Mouse (Mus musculus): ENCODE measurements at regions not wholly inside any gene's neighbourhood (a gene's known extent, or its start where the extent isn't known, plus 50 kb on each side); places are given as distances from the start of the nearest gene placed in this dataset.
"Not testable (repeated sequence)": the region's sequence is repeated elsewhere in the genome, so short reads cannot be mapped to it uniquely, and the experiment has no call there.

DNA sequence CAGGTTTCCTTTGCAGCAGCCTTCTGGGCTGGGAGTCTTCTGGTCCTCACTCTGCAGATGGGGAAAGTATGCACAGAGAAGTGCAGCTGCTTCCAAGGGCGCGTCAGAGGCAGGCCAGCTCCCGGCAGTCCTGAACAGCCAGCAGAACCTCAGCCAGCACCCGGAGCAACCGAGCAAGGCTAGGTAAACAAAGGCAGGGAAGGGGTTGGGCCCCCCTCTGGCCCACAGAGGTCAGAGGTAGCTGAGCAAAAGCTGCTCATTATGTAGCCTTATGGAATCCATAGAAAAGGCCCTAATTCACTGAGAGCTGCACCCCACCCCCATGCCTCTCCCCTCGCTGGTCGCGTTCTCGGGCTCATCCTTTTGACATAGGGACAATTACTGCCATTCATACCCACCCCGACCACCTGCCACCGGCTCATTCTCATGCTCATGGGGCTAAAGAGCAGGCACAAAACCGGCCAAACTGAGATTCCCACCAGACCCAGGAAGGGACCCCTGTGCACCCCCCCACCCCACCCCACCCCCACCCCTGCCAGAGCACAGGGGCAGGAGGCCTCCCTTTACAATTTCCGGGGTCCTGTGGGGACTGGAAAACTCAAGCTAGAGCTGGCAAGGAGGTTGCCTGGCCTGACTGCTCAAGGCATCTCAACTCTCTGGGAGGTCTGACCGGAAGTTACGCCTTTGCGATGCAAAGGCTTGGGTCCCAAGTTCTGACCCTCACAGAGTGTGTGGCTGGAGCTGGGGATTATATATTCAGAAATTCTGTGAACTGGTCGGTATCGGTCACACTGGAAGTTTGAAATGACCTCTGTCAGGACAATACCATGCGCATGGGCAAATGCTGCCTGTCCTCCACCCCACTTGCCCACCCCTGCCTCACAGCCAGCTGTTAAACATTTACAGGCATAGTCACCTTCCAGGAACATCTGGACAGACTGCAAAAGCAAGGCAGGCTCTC, 59.0 kb upstream of the Fzd7 start:
- H3K4me1 ChIP-seq (replicated peaks): peaks cover 14% of the 10 kb centered on the region; the same call in 1 of the 2 replicates
- 47% methylated on average over 19 of the region's 19 CpGs for WGBS (ENCODE audit: insufficient replicate concordance)
- no peak for DNase-seq
- H3K9me3 ChIP-seq (replicated peaks): no peaks in the 10 kb centered on the region
- no peak overlapping the region for H3K4me3 ChIP-seq (replicated peaks)
- 0 out of 2 replicates have a peak, but pooled peaks have one; percentile 30 for ATAC-seq (ENCODE audit: low read depth)
- no peak overlapping the region for H3K27ac ChIP-seq
- no peaks in the 10 kb centered on the region for H3K36me3 ChIP-seq
- H3K27me3 ChIP-seq: no peaks in the 10 kb centered on the region
- H3K4me2 ChIP-seq: no peak overlapping the region
- no peak overlapping the region for H3K9ac ChIP-seq

DNA sequence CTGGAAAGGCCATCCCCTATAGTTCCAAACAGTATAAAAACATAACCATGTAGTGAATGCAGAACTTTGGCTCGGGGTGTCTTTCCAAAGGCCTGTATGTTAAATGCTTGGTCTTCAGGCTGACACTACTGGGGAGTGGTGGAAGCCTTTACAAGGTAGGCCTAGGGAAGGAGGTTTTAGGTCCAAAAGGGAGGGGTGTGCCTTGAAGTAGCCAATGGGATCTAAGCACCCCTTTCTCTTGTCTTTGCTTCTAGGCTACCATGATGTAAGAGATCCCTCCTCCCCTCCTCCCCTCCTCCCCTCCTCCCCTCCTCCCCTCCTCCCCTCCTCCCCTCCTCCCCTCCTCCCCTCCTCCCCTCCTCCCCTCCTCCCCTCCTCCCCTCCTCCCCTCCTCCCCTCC, 56.5 kb upstream of the Fzd7 start:
- not testable (repeated sequence) for H3K9ac ChIP-seq; H3K4me2 ChIP-seq; H3K9me3 ChIP-seq (replicated peaks); H3K27ac ChIP-seq; ATAC-seq (ENCODE audit: low read depth); H3K27me3 ChIP-seq; H3K4me3 ChIP-seq (replicated peaks); DNase-seq; H3K36me3 ChIP-seq
- WGBS (ENCODE audit: insufficient replicate concordance): 64% methylated on average over 1 of the region's 1 CpGs
- peaks cover 15% of the 10 kb centered on the region; the same call in 1 of the 2 replicates for H3K4me1 ChIP-seq (replicated peaks)

DNA sequence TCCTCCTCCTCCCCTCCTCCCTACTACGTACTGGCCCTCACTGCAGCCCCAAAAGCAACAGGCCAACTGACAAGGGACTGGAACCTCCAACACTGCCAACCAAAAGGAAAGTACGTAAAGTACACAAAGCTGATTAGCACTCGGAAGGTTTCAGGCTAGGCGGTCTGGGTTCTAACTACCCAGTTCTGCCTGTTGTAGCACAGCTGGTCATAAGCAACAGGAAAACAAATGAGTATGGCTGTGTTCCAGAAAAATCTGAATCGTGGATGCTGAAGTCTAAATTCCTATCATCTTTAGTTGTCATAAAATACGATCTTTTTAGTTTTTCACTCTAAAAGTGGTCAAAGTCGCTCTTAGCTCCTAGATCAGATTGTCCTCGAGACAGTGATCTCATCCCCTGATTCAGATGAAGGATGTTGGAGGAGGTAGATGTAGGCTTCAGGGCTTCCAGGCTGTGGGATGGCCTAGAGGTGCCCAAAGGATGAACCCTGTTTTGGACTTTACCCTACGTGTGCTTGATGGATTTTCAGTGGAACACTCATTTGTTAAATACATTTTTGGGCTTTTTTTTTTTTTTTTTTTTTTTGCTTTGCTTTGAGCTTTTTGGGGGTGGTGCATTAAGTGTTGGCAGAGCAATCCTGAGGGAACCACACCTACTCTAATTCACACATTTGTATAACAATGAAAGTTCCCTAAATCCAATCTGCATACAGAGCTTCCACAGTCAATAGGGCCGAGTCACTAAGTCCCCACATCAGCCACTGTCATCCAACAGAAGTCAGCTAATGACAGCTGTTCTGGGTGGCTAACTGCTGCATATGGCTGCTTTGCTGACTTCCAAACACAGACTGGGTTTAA, 55.6 kb upstream of the Fzd7 start:
- Histone ChIP-seq H3K27me3 (no peaks in the 10 kb centered on the region), H3K9me3 (replicated peaks) (no peaks in the 10 kb centered on the region), H3K36me3 (no peaks in the 10 kb centered on the region), H3K4me3 (replicated peaks) (no peak overlapping the region), H3K27ac (no peak overlapping the region), H3K9ac (no peak overlapping the region), H3K4me1 (replicated peaks) (peaks cover 17% of the 10 kb centered on the region; the same call in 1 of the 2 replicates), H3K4me2 (no peak overlapping the region)
- no peak for ATAC-seq (ENCODE audit: low read depth)
- WGBS (ENCODE audit: insufficient replicate concordance): 59% methylated on average over 9 of the region's 10 CpGs
- no peak for DNase-seq

DNA sequence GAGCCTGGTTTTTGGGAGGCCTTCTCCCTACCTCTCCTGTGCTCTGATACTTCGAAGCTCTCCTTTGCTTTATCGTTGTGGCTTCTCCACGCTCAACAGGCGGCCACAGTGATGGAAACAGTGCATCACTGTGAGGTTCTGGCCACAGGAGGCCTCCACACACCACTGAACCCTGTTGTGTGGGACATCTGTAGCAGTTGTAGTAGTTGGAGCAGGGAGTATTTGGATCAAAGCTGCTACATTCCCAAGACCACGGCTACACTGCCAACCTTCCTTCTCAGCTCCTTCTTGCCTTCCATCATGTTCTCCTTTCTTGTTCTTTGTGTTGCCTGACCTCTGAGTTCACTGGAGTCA, 55.0 kb upstream of the Fzd7 start:
- H3K4me2 ChIP-seq: no peak overlapping the region
- no peaks in the 10 kb centered on the region for H3K27me3 ChIP-seq
- no peak for ATAC-seq (ENCODE audit: low read depth)

DNA sequence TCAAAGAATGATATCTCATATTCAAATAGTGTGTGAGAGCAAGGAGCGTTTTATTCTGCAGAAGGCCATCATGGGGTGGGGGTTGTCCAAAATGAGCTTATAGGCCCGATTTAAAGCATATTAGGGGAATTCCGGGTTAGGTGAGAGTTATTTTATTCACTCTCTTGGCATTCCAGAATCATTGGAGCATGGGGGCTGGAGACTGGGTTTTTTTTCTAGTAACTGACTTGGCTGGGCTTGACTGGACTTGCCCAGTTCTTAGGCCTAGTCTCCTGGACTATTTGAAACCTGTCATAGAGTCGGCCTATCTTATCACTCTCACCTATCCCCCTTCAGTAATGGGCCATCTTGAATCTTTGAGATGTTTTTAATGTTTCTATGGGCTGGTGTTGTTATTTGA, 52.9 kb upstream of the Fzd7 start:
- no peak overlapping the region for H3K4me3 ChIP-seq (replicated peaks)
- H3K4me2 ChIP-seq: no peak overlapping the region
- WGBS (ENCODE audit: insufficient replicate concordance): 63% methylated on average over 4 of the region's 4 CpGs
- H3K27ac ChIP-seq: no peak overlapping the region
- H3K9me3 ChIP-seq (replicated peaks): no peaks in the 10 kb centered on the region
- no peak for DNase-seq
- 0 out of 2 replicates have a peak, but pooled peaks cover 7% of the 10 kb centered on the region for H3K4me1 ChIP-seq (replicated peaks)
- no peak for ATAC-seq (ENCODE audit: low read depth)
- no peaks in the 10 kb centered on the region for H3K36me3 ChIP-seq
- no peak overlapping the region for H3K9ac ChIP-seq
- H3K27me3 ChIP-seq: no peaks in the 10 kb centered on the region

More for the DNA sequence above, 55.0 kb upstream of the Fzd7 start:
- Histone ChIP-seq H3K27ac (no peak overlapping the region), H3K4me1 (replicated peaks) (peaks cover 17% of the 10 kb centered on the region; the same call in 1 of the 2 replicates), H3K9me3 (replicated peaks) (no peaks in the 10 kb centered on the region), H3K4me3 (replicated peaks) (no peak overlapping the region), H3K9ac (no peak overlapping the region), H3K36me3 (no peaks in the 10 kb centered on the region)
- no peak for DNase-seq
- 58% methylated on average over 5 of the region's 5 CpGs for WGBS (ENCODE audit: insufficient replicate concordance)

DNA sequence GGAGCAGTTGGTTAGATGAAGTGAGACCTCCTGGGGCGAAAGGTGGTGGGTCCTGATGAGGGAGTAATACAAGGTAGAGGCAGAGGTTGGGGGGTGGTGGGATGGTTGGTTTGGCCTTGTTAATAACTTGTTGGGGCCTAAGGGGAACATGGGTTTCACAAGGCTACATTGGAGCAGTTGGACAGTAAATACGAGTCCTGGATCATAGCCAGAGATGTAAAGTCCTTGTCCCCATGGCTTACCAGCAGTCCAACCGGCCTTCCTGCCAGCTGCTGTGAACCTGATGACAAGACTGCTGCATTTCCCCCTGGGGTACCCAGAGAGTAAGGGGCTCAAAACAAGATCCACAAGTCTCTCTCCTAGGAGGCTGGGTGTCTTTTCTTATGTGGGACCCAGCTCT, 52.0 kb upstream of the Fzd7 start:
- peak; percentile 34; the same call in 1 of the 2 replicates for ATAC-seq (ENCODE audit: low read depth)
- no peak overlapping the region for H3K4me2 ChIP-seq
- 0 out of 2 replicates have a peak, but pooled peaks cover 7% of the 10 kb centered on the region for H3K4me1 ChIP-seq (replicated peaks)
- no peaks in the 10 kb centered on the region for H3K27me3 ChIP-seq
- no peaks in the 10 kb centered on the region for H3K9me3 ChIP-seq (replicated peaks)
- no peak overlapping the region for H3K4me3 ChIP-seq (replicated peaks)
- H3K36me3 ChIP-seq: no peaks in the 10 kb centered on the region
- WGBS (ENCODE audit: insufficient replicate concordance): 71% methylated on average over 3 of the region's 3 CpGs
- no peak overlapping the region for H3K9ac ChIP-seq
- no peak overlapping the region for H3K27ac ChIP-seq
- DNase-seq: no peak

DNA sequence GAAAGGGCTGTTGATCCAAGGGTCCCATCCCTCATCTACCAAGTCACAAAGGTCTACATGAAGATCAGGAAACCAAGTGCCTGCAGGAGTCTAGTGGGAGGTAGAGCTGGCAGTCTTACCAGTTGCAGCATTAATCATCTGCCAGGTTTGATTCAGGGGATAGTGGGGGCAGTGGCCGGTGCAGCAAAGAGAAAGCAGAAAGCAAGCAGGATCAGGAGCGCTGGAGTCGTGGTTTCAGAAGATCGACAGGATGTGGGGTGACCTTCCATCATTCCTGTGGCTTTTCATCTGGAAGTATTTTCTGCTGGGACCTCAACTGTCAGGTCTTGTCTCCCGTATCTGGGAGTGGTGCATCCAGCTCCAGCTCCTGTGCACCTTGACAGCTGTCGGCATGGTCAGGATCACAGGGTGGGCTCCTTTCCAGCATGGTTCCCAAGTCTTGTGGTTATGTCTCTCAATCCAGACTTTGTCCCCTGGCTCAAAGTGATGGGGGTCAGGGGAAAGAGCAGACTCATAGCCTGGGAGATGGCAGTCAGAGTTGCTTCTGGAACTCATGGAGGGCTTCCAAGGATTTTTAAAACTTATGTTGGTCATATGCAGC, 51.2 kb upstream of the Fzd7 start:
- 49% methylated on average over 6 of the region's 6 CpGs for WGBS (ENCODE audit: insufficient replicate concordance)
- Histone ChIP-seq H3K4me3 (replicated peaks) (no peak overlapping the region), H3K4me1 (replicated peaks) (0 out of 2 replicates have a peak, but pooled peaks cover 7% of the 10 kb centered on the region), H3K4me2 (no peak overlapping the region), H3K27ac (no peak overlapping the region), H3K36me3 (no peaks in the 10 kb centered on the region), H3K9ac (no peak overlapping the region), H3K9me3 (replicated peaks) (no peaks in the 10 kb centered on the region), H3K27me3 (no peaks in the 10 kb centered on the region)
- ATAC-seq (ENCODE audit: low read depth): no peak
- no peak for DNase-seq
